Mouse (Mus musculus): ENCODE results near the gene Gm49321.

GRCm38 (mm10) chr12:74002449-74002848 is 65.0 kb downstream of the Gm49321 start:
- TF ChIP-seq EP300 (IDR thresholded peaks at IDR 0.05; ENCODE audit: low read depth) (no peak), CTCF (IDR thresholded peaks at IDR 0.05; ENCODE audit: low read depth) (no peak)
